Mouse (Mus musculus): ENCODE data around the gene Ndufb8. TPM values are rescaled to one million over a fixed set of nuclear protein-coding genes. Genes with fewer than 3 reads are reported as not detected.

Gene Ndufb8
- polyA plus RNA-seq (2017; shearing (Covaris generic)), result 100 to 1,000 TPM; 300 to 321 TPM

DNA sequence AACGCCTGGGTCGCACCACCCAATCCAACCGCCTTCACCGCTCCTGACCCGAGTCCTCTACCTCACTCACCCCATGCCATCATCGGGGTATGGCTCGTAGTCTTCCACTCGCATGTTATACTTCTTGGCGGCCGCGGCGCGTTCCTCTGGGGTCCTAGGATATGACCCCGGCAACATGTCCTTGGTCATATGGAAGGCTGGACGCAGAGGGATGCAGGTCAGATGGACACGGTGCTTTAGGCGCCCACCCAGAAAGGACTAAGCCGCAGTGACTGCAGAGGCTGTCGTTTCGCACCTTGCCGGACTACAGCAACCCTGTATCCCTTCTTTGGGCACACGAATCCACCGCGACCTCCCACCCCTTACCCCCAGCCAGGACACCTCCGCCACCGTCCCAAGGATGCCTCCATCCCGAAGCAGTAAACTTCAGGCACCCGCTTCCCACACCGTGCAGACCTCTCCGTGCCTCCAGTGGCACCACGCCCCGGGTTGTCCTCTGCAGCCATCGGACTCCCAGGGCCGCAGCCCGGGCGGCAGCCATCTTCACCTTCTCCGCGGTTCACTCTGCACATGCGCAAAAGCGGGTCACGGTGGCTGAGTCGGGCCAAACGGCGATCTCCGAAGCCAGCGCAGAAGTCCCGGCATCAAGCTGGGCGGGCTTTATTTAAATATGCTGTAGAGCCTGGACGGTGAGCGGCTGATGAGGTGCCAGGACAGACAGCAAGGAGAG, at the start of gene Ndufb8:
Ndufb8 (minus strand) TSS at position 580 of the 730 bp plus-strand sequence.
- peak; percentile 79 for ATAC-seq

DNA sequence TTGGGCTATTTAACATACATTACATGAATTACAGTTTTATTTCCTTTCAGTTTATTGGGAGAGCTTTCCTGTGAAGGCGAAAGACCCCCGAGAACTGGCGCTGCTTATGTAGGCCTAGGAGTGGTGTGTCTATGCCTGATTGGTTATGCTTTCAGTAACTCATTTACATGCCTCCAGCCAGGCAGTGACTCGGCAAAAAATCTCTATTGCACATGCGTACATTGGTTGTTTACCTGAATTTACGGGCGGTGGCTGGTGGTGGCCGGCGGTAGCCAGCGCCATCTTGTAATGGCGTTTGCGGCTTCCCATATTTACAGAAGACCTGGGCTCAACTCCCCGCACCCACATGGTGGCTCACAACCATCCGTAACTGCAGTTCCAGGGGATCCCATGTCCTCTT, 38.9 kb upstream of the Ndufb8 start:
- ATAC-seq, result no peak

DNA sequence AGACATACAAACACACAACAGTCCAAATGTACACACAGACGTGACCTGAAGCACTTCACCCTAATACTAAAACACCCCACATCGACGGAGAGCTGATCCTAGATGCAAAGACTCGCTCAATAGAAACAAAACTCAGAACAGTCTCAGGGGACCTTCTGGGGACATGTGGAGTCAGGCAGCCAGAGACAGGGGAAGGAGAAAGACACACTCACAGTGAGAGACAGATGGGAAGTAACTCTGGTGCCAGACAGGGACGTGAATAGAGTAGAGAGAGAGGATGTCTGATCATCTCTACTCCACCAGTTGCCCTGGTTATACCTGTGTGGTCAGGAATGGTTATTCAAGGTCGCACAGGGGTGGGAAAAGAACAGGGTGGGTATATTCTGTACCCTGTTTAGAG, 36.4 kb upstream of the Ndufb8 start:
- ATAC-seq, result no peak

DNA sequence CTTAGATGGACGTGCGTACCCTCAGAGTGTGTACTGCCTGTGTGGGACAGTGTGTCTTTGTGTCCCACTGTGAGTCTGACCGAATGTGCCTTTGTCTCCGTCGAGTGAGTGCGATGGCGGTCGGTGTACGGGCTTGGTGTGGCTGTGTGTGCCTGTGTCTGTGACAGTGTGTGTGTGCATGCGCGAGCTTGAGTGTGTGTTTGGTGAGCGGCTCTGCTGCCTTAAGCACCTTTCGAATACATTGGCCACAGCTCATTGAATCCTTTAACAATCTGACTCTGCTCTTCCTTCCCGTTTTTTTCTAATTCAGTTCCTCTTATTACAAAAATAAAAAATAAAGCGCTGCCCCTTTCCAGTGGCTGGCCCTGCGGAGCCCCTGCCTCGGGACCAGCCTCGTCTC, 35.8 kb upstream of the Ndufb8 start:
- ATAC-seq, result no peak

DNA sequence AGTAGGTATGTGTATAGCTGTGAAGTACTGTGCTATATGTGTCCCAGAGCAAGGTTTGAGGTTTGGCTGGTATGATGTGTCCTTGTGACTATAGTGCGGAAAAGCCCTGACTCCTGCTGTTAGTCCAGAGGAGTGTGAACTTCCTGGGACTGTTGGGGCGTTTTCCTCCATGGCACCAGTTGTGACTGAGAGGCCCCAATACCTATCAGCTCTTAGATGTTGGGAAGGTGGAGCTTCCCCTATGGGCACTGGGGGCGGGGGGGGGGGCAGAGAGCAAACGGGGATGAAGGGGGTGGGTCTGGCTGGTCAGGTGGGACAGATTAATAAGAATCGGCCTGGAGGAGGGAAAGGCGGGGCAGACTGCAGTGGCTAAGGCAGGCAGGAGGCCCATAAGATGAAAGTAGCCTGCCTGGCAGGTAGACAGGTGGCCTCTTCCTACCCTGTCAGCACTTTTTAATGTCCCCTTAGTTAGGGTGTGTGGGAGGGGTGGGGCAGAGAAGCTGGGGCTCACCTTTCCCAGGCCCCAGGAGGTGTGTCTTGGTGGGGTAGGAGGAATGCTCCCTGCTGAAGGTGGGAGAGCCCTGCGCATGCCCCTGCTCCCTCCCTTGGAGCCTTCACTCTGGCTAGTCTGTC, 34.5 kb upstream of the Ndufb8 start:
- ATAC-seq, result no peak

DNA sequence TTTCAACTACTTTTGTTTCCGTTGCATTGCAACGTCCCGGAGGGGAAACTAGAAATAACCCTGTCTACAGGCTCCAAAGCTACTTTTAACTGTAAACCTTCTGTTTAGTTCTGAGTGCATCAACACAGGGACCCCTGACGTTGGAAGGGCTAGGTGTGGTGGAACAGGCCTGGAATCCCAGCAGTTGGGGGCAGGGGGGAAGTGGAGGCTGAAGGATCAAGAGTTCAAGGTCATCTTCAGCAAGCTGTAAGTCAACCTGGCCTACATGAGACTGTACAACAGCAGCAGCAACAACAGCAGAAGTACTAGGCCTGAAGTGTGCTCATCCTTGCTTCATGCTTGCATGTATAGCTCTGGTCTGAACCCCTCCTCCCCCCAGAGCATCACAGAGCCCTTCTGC, 32.8 kb upstream of the Ndufb8 start:
- ATAC-seq, result no peak

DNA sequence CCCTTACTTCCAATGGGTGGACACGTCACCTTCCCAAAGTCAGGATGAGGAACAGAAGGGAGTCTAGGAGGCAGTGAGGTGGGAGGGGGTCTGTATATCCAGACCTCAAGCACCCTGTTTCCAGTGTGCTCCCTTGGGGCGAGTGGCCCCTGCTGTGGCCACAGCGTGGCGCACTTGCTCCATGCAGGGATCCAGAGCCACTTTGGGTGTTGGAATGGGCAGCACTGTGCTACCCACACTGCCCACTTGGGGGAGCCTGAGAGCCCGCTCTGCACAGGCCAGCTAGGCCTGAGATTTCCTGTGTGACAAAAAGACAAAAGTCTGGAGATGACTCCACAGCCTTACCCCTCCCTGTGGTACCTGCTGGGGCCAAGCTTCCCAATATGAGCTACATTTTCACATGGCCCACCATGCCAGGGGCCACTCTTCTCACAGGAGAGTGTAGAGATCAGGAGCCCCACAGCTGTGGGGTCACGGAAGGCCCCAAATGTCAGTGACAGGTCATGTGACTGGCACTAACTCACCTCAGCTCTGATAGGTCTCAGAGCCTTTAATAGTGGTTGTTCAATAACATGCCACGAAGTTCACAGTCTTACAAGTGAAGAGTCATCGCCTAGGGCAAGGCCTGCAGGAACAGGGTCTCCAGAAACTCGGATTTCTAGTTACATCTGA, 27.5 kb upstream of the Ndufb8 start:
- ATAC-seq, result peak; percentile 86

DNA sequence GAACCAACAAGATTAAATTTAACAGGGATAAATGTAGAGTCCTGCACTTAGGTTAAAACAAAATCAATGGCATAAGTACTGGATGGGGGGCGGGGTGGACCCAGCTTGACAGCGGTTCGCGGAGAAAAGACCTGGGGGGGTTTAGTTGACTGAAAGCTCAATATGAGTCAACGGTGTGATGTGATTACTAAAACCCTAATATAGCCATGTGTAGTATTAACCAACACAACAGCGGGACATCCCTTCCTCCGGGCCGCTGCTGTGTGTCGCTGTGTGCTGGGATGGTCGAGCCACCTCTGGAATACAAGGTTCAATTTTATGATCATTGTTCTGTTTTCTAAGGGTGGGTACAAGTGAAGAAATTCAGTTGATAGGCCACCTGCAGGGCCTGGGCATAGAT, 26.9 kb upstream of the Ndufb8 start:
- ATAC-seq, result no peak

DNA sequence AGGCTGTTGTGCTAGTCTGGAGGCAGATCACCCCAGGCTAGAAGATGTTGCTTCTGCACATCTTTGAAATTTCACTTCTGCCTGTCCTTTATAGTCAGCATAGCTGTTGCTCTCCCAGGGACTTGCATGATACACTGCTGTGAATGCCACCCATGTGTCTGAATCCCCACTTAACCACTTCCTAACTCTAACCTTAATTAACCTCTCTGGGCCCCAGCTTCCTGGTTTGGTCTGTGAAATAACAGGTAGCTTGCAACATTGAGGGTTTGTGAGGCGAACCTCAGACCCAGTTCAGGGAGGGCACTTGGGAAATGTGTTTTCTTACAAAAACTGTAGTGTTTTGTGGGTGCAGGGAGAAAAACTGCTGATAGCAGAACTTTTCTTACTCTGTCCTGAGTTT, 22.8 kb upstream of the Ndufb8 start:
- ATAC-seq, result peak; percentile 48

DNA sequence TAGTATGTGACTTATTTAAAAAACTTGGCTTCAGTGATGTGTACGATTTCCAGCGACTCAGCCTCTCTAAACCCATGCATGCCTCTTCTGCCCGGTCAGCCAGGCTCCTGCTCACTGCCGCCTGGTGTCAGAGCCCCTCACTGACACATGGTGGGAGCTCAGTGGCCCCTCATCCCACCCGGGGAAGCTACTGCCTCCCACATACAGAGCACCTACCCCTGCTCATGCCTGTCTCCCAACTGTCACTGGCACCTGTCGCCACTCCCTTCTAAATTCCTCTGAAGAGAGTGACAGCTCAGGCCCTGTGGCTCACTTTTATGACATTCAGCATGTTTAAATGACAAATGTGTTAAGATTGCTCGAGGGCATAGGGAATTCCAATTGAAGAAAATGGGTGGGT, 21.0 kb upstream of the Ndufb8 start:
- no peak for ATAC-seq

DNA sequence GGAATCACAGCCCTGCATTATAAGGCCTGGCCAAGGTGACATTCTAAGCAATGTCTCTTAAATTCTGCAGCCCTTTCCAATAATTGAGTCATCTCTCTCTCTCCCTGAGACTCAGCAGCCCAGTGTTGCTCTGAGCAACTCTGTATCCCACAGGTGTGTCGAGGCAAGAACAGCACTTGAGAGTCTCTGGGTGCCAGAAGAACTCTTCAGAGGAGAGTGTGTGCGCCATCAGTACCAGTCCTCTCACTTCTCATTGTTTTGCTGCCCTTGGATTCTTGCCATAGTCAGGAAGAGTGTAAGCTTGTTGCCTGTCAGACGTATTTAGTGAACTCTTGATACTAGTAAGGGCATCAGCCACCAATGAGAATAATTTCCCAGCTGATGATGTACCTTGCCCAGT, 12.5 kb upstream of the Ndufb8 start:
- no peak for ATAC-seq

DNA sequence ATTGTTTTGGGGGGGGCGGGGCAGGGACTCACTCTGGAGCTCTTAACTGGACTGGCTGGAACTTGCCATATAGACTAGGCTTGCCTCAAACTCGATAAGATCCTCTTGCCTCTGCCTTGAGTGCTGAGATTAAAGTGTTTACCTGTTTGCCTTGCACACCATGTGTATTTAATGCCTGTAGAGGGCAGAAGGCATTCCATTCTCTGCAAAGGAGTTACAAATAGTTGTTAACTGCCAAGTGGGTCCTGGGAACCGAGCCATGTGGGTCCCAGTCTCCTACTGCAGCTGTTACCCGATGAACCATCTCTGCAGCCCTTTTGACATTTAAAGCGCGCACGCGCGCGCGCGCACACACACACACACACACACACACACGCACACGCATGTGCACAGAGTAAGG, 8.8 kb upstream of the Ndufb8 start:
- ATAC-seq, result no peak

DNA sequence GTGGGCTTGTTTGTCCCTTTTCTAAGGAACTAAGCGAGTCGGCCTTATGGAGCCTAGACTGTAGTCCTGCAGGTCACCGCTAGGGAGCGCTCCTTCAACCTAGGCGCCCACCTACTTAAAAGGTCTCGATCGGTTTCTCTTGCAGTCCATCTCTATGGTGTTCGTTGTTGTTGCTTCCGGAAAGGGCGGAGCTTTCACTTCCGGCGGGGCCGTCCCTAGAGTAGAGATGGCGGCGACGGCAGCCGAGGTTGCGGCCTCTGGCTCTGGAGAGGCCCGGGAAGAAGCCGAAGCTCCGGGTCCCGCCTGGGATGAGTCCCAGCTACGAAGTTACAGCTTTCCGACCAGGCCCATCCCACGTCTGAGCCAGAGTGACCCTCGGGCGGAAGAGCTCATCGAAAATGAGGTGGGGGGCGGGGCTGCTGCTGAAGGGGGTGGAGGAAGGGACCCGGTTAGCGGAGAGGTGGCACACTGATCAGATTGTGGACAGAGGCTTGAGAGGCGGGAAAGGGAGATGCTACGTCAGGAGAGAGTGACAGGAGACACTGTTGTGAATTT, 7.5 kb upstream of the Ndufb8 start, which contains the start of gene Hif1an:
Hif1an (plus strand) TSS at position 199 of the 555 bp plus-strand sequence.
- peak; percentile 98 for ATAC-seq

DNA sequence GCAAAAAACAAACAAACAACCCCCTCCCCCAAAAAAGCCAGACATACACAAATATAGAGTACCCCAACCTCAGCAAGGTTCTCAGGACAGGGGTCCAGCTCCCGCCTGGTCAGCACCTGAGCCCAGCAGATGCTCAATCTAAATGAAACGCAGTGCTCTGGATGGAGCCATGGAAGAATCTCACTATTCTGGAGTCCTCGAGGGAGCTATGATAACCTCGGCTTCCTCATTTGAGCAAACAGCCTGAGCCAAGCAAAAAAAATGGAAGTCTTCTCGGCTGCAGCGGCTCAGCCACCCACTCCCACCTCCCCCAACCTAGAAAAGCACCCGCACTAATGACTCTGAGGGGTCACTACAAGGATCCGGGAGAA, 765 bp downstream of the Ndufb8 start:
- peak; percentile 12 for ATAC-seq

DNA sequence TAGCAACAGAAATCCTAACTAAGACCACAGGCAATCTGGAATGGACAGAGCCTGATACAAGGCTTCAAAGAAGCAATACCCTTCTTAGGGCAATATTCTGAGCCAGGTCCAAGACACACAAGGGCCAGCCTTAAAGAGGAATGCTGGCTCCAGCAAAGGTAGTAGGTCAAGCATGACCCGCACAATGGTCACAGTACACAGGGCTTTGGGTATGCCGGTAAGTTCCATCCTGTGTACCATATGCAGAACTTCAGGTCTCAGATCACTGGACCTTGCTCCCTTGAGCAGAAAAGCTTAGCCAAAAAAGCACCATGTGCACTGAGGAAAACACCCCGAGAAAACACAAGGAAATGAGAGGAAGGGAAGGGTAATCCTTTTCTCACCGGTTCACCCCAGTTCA, 2.0 kb downstream of the Ndufb8 start:
- ATAC-seq, result no peak

DNA sequence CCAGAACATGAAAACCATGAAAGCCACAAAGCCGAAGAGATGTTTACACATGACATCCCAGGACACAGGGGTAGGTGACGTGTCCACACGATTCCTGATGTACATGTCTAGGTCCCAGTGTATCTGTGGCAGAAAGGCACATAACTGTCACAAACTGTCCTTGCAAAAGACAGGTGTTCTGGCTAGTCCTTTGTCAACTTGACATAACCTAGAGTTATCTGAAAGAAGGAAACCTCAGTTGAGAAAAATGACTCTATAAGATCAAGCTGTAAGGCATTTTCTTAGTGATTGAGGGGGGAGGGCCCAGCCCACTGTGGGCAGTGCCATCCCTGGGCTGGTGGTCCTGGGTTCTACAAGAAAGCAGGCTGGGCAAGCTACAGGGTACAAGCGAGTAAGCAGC, 2.5 kb downstream of the Ndufb8 start, which contains the start of gene Gm20538:
Gm20538 (minus strand) TSS at position 101 of the 400 bp plus-strand sequence.
- no peak for ATAC-seq

DNA sequence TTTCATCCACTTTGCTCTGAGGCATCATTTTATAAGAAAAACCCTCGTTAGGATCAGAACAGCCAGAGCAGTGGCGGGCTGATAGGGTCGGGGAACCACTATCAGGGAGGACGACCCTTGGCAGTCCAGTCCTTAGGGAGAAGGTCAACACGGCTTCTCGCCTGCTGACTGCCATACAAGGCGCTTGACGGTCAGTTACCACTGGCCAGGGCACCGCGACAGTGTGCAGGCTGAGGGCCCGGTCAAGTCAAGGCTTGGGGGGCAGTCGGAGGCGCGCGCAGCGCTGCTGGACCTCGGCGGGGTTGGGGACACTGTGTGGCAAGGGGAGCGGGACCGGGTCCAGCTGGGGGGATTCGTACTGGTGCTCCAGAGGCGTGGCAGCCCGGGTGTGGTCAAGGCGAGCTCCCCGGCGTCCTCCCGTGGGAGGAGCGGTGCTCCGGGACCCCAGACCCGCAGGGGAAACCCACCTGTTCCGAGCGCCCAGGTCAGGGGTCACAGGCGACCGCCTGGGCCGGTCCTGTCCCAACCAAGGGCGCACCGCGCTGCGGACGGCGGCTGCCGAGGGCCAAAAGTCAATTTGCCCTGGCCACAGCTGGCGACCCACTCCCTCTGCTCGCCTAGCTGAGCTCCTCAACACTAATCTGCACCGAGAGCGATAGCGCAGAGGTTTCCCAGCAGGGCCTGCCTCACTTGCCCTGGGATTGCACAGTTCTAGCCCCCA, 9.8 kb downstream of the Ndufb8 start, which contains the start of gene Sec31b:
Sec31b (minus strand) TSS at position 544 of the 721 bp plus-strand sequence.
- no peak for ATAC-seq

DNA sequence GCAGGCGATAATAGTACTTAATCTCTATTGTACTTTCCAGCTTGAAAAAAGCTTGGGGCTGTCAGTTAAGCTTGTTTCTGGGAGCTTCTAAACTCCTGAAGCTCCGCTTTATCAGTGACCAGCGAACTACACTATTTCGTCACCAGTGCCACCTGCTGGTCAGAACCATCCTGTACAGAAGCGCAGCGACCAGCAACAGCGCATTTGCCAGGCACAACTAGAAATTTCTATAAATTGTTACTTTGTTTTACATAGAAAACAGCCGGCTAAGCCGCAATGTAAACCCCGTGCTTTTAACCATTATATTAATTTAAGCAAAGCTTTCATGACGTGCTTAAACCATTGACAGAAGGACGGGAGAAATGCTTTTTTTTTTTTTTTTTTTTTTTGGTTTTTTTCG, 10.5 kb downstream of the Ndufb8 start:
- peak; percentile 68 for ATAC-seq

DNA sequence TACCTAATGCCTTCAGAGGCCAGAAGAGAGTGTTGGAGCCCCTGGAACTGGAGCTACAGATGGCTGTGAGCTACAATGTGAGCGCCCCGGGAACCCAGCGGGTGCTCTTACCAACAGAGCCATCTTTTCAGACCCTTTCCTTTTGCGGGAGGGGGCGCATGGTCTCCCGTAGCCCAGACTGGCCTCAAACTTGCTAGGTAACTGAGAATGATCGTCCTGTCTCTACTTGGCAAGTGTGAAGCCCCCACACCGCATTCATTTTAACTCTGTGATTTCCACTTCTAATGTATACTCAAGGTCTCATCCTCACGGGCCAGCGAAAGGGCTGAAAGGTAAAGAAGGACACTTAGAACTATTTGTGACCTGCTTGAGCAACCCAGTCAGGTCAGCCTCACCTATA, 10.9 kb downstream of the Ndufb8 start:
- ATAC-seq, result no peak

DNA sequence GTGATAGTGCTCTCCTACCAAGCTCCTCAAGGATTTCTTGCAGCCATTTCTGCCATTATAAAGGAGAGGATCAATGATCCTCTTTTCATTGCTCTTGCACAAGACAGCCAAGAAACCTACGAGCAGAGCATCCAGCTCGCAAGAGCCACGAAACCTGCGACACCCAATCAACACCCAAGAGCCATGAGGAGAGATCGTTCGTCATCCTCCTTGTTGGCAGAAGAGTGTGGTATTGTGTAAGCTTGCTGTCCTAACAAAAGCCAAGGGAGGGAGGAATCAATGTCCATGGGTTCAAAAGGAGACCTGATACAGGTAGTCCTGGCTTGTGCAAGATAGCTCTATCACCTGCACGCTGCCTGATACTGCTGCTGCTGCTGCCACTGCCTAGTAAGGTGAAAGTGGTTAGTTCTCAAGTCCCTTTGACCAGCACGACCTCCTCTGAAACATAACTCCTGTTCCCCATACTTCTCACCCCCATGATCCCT, 12.5 kb downstream of the Ndufb8 start:
- ATAC-seq, result no peak

DNA sequence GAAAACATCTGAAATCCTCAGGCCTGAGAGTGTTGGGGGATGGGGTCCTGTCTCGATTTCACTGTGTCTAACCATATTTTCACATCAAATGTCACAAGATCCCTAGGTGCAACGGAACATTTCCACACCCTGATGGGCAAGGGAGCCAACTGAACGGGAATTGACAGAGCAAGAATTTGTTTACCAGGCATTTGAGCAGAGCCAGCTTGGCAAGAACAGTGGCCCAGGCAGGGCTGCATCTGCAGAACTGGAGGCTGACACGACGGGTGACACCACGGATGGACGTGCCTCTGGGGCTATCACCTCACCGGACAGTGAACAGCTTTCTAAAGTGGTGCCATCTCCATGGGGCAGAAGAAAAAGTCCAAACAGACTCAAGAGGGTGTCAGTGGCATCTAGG, 17.8 kb downstream of the Ndufb8 start:
- no peak for ATAC-seq

DNA sequence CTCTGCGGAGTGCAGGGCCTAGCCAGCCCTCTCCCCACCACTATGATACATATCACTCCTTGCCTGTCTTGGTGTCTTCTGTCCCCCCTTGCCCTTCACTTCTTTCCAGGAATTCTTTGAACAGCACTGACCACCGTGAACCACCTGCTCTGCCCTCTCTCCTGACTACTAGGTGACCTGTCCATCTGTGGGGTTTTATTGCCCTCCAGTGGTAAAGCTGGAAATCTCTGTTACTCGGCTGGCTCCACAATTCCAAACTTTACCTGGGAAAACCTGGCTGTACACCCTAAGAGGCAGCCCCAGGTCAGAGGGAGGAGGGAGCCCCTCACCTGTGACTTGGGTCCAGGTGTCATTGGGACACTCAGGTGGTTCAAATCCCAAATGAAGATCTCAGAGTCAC, 19.9 kb downstream of the Ndufb8 start:
- no peak for ATAC-seq

DNA sequence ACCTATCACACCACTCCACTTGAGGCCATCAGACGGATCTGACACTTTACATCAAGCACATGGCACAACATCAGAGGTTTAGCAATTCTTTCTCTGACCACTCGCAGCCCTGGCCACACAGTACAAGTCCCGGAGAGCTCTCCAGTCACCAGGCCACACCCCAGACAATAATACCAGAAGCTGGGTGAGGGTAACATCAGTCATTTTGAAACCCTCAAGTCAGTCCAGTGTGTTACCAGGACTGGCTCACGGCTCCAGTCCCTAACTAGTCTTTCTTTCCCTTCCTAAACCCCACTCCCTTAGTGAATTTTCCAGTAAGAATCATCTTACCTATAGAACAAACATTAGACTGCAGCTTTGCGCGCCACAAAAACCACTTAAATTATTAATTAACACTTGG, 25.2 kb downstream of the Ndufb8 start:
- no peak for ATAC-seq

Measured in activated CD4-positive, CD25-positive, alpha-beta regulatory T cell, adult 4 months (primary cell).